Mouse (Mus musculus) intestine, postnatal 0 days (tissue): ENCODE measurements around the gene Mpdu1. TPM values are rescaled to one million over a fixed set of nuclear protein-coding genes. Genes with fewer than 3 reads are reported as not detected.
"Not testable (repeated sequence)": the region's sequence is repeated elsewhere in the genome, so short reads cannot be mapped to it uniquely, and the experiment has no call there.

Experiments
- ATAC-seq: fragments of 200-750 bp; cut with Nextera tagmentation; 2 replicates; pipeline ENCODE4 v1.8.0; 2017; ENCODE audit warnings: mild to moderate bottlenecking, moderate TSS enrichment, moderate library complexity
- H3K27ac ChIP-seq: fragments of 300-500 bp; sonication (generic); 2 replicates; pipeline ENCODE4 v1.5.1; 2014; ENCODE audit warnings: mild to moderate bottlenecking, low read depth, low read length, moderate library complexity
- H3K27me3 ChIP-seq: fragments of 300-500 bp; sonication (generic); replicated peaks from 2 replicates; pipeline ENCODE4 v1.6.1; 2014; ENCODE audit warnings: low read length, mixed read lengths; ENCODE audit not compliant: control insufficient read depth, insufficient read depth
- H3K36me3 ChIP-seq: fragments of 300-500 bp; sonication (generic); 2 replicates; pipeline ENCODE4 v1.6.1; 2014; ENCODE audit warnings: mild to moderate bottlenecking, moderate library complexity; ENCODE audit not compliant: control insufficient read depth, insufficient read depth
- H3K4me1 ChIP-seq: fragments of 300-500 bp; sonication (generic); replicated peaks from 2 replicates; pipeline ENCODE4 v1.6.1; 2014; ENCODE audit warnings: antibody characterized with exemption, low read length, mixed read lengths; ENCODE audit not compliant: control insufficient read depth, insufficient read depth
- H3K4me2 ChIP-seq: fragments of 300-500 bp; sonication (generic); replicated peaks from 2 replicates; pipeline ENCODE4 v1.6.1; 2014; ENCODE audit warnings: low read depth, mild to moderate bottlenecking, moderate library complexity
- H3K4me3 ChIP-seq: fragments of 300-500 bp; sonication (generic); 2 replicates; pipeline ENCODE4 v1.5.1; 2014; ENCODE audit warnings: low read depth, low read length
- H3K9ac ChIP-seq: fragments of 300-500 bp; sonication (generic); 2 replicates; pipeline ENCODE4 v1.6.1; 2014; ENCODE audit warnings: mild to moderate bottlenecking, low read depth, low read length
- H3K9me3 ChIP-seq: fragments of 300-500 bp; sonication (generic); 2 replicates; pipeline ENCODE4 v1.6.1; 2016; ENCODE audit warnings: mixed run types; ENCODE audit not compliant: control insufficient read depth
- CTCF ChIP-seq: sonication (generic); IDR thresholded peaks from 2 replicates; pipeline ENCODE4 v1.5.1; 2016; ENCODE audit warnings: low read depth, mild to moderate bottlenecking, control low read depth, antibody characterized with exemption, moderate library complexity
- WGBS: fragments of 180-500 bp; shearing (Covaris S2); extraction: QIAGEN DNeasy Blood & Tissue Kit; methylation state at CpG from one replicate; pipeline ENCODE4 v1.1.7; 2014; 5-methylcytosine and 5-hydroxymethylcytosine counted together
- polyA plus RNA-seq: library from polyadenylated mRNA; unstranded; fragments of >200 nt; fragmentation: Nextera tagmentation; extraction: Ambion mirVana; gene quantifications from 2 replicates; pipeline ENCODE4 v1.2.1, GENCODE M21; 2015

Gene Mpdu1
- polyA plus RNA-seq, 1 experiment from 2014 or later = 96.6 TPM

GRCm38 (mm10) chr11:69621571-69622268, 40.7 kb downstream of the Mpdu1 start, which contains the start of gene Sat2:
TSS of gene Sat2 (plus strand) at chr11:69622024.
- peaks cover 3% of the 10 kb centered on the region; the same call in 1 of the 2 replicates for H3K4me1 ChIP-seq
- H3K9ac ChIP-seq = peak within 1 kb of the TSS; percentile 57
- H3K4me2 ChIP-seq = peak within 1 kb of the TSS; percentile 70
- peak; percentile 49 for ATAC-seq
- H3K36me3 ChIP-seq = no peaks in the 10 kb centered on the region
- TF ChIP-seq CTCF = no peak
- H3K4me3 ChIP-seq = peak within 1 kb of the TSS; percentile 54
- H3K27me3 ChIP-seq = no peaks in the 10 kb centered on the region
- H3K27ac ChIP-seq = peak within 1 kb of the TSS; percentile 63
- no peaks in the 10 kb centered on the region for H3K9me3 ChIP-seq
- 5% methylated on average over 20 of the region's 20 CpGs for WGBS

GRCm38 (mm10) chr11:69620394-69621081, 41.9 kb downstream of the Mpdu1 start:
- Histone ChIP-seq H3K4me3 (no peak overlapping the region), H3K27ac (peak overlapping the region; percentile 16; the same call in 1 of the 2 replicates), H3K27me3 (no peaks in the 10 kb centered on the region), H3K4me1 (peaks cover 3% of the 10 kb centered on the region; the same call in 1 of the 2 replicates), H3K36me3 (no peaks in the 10 kb centered on the region), H3K4me2 (0 out of 2 replicates have a peak overlapping the region, but pooled peaks have one; percentile 3), H3K9me3 (no peaks in the 10 kb centered on the region), H3K9ac (no peak overlapping the region)
- ATAC-seq = peak; percentile 63
- WGBS = 50% methylated on average over 7 of the region's 7 CpGs
- no peak for TF ChIP-seq CTCF

GRCm38 (mm10) chr11:69617805-69618204, 44.6 kb downstream of the Mpdu1 start, which contains the start of gene Shbg:
TSS of gene Shbg (minus strand) at chr11:69617905.
- H3K27me3 ChIP-seq = no peaks in the 10 kb centered on the region
- peaks cover 6% of the 10 kb centered on the region; the same call in 1 of the 2 replicates for H3K4me1 ChIP-seq
- no peaks in the 10 kb centered on the region for H3K9me3 ChIP-seq
- no peak for TF ChIP-seq CTCF
- H3K4me2 ChIP-seq = no peak within 1 kb of the TSS
- H3K4me3 ChIP-seq = no peak within 1 kb of the TSS
- H3K27ac ChIP-seq = no peak within 1 kb of the TSS
- no peak within 1 kb of the TSS for H3K9ac ChIP-seq
- 61% methylated on average over 5 of the region's 5 CpGs for WGBS
- no peaks in the 10 kb centered on the region for H3K36me3 ChIP-seq
- ATAC-seq = no peak

GRCm38 (mm10) chr11:69616781-69617180, 45.7 kb downstream of the Mpdu1 start:
- WGBS = 54% methylated on average over 10 of the region's 10 CpGs

GRCm38 (mm10) chr11:69614257-69614588, 48.2 kb downstream of the Mpdu1 start:
- WGBS = 51% methylated on average over 11 of the region's 11 CpGs
- H3K9me3 ChIP-seq, H3K36me3 ChIP-seq, H3K27ac ChIP-seq, H3K4me3 ChIP-seq, H3K9ac ChIP-seq, H3K27me3 ChIP-seq, ATAC-seq, H3K4me1 ChIP-seq: not testable (repeated sequence)
- H3K4me2 ChIP-seq = peak overlapping the region; percentile 63

More at GRCm38 (mm10) chr11:69616781-69617180, 45.7 kb downstream of the Mpdu1 start:
- Histone ChIP-seq H3K9me3 (no peaks in the 10 kb centered on the region), H3K36me3 (no peaks in the 10 kb centered on the region), H3K27me3 (no peaks in the 10 kb centered on the region), H3K9ac (no peak overlapping the region), H3K4me1 (0 out of 2 replicates have a peak, but pooled peaks cover 6% of the 10 kb centered on the region), H3K4me3 (no peak overlapping the region), H3K27ac (no peak overlapping the region), H3K4me2 (no peak overlapping the region)
- ATAC-seq = no peak
- TF ChIP-seq CTCF = no peak

GRCm38 (mm10) chr11:69613553-69614256, 48.7 kb downstream of the Mpdu1 start:
- H3K4me3 ChIP-seq = peak overlapping the region; percentile 20
- peak; percentile 87 for TF ChIP-seq CTCF
- H3K4me2 ChIP-seq = peak overlapping the region; percentile 63
- ATAC-seq = peak; percentile 54; the same call in 1 of the 2 replicates
- 0 out of 2 replicates have a peak overlapping the region, but pooled peaks have one; percentile 26 for H3K9ac ChIP-seq
- H3K36me3 ChIP-seq = no peaks in the 10 kb centered on the region
- 0 out of 2 replicates have a peak, but pooled peaks cover 3% of the 10 kb centered on the region for H3K4me1 ChIP-seq
- 8% methylated on average over 18 of the region's 19 CpGs for WGBS
- no peak overlapping the region for H3K27ac ChIP-seq
- H3K9me3 ChIP-seq = no peaks in the 10 kb centered on the region
- no peaks in the 10 kb centered on the region for H3K27me3 ChIP-seq
